Mouse (Mus musculus): ENCODE measurements around the gene Cox19.
"Not testable (repeated sequence)": the region's sequence is repeated elsewhere in the genome, so short reads cannot be mapped to it uniquely, and the experiment has no call there.

The Cox19 gene

GRCm38 (mm10) chr5:139364260-139364910 lies 13.2 kb upstream of the Cox19 start:
- DNase-seq (ENCODE audit: extremely low spot score, low read depth, low spot score) = no peak

GRCm38 (mm10) chr5:139363858-139364257 lies 12.6 kb upstream of the Cox19 start:
- DNase-seq (ENCODE audit: extremely low spot score, low read depth, low spot score) = no peak

- no peak for DNase-seq (ENCODE audit: extremely low spot score, low read depth, low spot score)
These were observed 8.0 kb upstream of the Cox19 start for GRCm38 (mm10) chr5:139359244-139359643.

GRCm38 (mm10) chr5:139358653-139359052 lies 7.4 kb upstream of the Cox19 start:
- no peak for DNase-seq (ENCODE audit: extremely low spot score, low read depth, low spot score)

- DNase-seq (ENCODE audit: extremely low spot score, low read depth, low spot score) = no peak
These were observed 4.1 kb upstream of the Cox19 start for GRCm38 (mm10) chr5:139355235-139355772.

- DNase-seq (ENCODE audit: extremely low spot score, low read depth, low spot score) = no peak
These were observed 2.7 kb upstream of the Cox19 start for GRCm38 (mm10) chr5:139353946-139354345.

- no peak for DNase-seq (ENCODE audit: extremely low spot score, low read depth, low spot score)
These were observed 2.3 kb upstream of the Cox19 start for GRCm38 (mm10) chr5:139353496-139353895.

- DNase-seq (ENCODE audit: extremely low spot score, low read depth, low spot score) = no peak
These were observed 1.1 kb upstream of the Cox19 start, which contains the start of gene Cyp2w1 for GRCm38 (mm10) chr5:139352317-139352716. Gene Cyp2w1 (plus strand): TSS chr5:139352617.

GRCm38 (mm10) chr5:139351628-139352027 lies 410 bp upstream of the Cox19 start:
- DNase-seq (ENCODE audit: extremely low spot score, low read depth, low spot score) = no peak

- DNase-seq (ENCODE audit: extremely low spot score, low read depth, low spot score) = no peak
These were observed 1.5 kb downstream of the Cox19 start for GRCm38 (mm10) chr5:139349713-139350112.

GRCm38 (mm10) chr5:139347225-139347624 lies 4.0 kb downstream of the Cox19 start:
- no peak for DNase-seq (ENCODE audit: extremely low spot score, low read depth, low spot score)

GRCm38 (mm10) chr5:139345364-139345714 lies 5.9 kb downstream of the Cox19 start:
- no peak for DNase-seq (ENCODE audit: extremely low spot score, low read depth, low spot score)

- peak; percentile 62 for DNase-seq (ENCODE audit: extremely low spot score, low read depth, low spot score)
These were observed 6.4 kb downstream of the Cox19 start for GRCm38 (mm10) chr5:139344687-139345363.

GRCm38 (mm10) chr5:139344021-139344686 lies 7.1 kb downstream of the Cox19 start:
- DNase-seq (ENCODE audit: extremely low spot score, low read depth, low spot score) = peak; percentile 64

GRCm38 (mm10) chr5:139338891-139339290 lies 12.3 kb downstream of the Cox19 start:
- no peak for DNase-seq (ENCODE audit: extremely low spot score, low read depth, low spot score)

- no peak for DNase-seq (ENCODE audit: extremely low spot score, low read depth, low spot score)
These were observed 12.8 kb downstream of the Cox19 start for GRCm38 (mm10) chr5:139338403-139338802.

- no peak for DNase-seq (ENCODE audit: extremely low spot score, low read depth, low spot score)
These were observed 13.3 kb downstream of the Cox19 start for GRCm38 (mm10) chr5:139337826-139338370.

- DNase-seq (ENCODE audit: extremely low spot score, low read depth, low spot score) = no peak
These were observed 15.6 kb downstream of the Cox19 start for GRCm38 (mm10) chr5:139335634-139336033.

- not testable (repeated sequence) for DNase-seq (ENCODE audit: extremely low spot score, low read depth, low spot score)
These were observed 16.8 kb downstream of the Cox19 start for GRCm38 (mm10) chr5:139334394-139334793.

- DNase-seq (ENCODE audit: extremely low spot score, low read depth, low spot score) = no peak
These were observed 17.8 kb downstream of the Cox19 start for GRCm38 (mm10) chr5:139333301-139334013.

Measured in hindlimb bud, embryonic 11.5 days (tissue).